Mouse (Mus musculus) gonadal fat pad, adult 2 months (tissue): ENCODE data around the gene Wdfy4. TPM values are rescaled to one million over a fixed set of nuclear protein-coding genes. Genes with fewer than 3 reads are reported as not detected.

Experiments
- DNase-seq: peaks from one replicate; pipeline ENCODE4 v3.0.0-alpha.2; 2012; ENCODE audit warnings: low read depth
- polyA plus RNA-seq: library from polyadenylated mRNA; depleted of rRNA; stranded (reverse); fragments of >200 nt; gene quantifications from 2 replicates; pipeline ENCODE4 v1.2.3, GENCODE M21; 2012

Wdfy4 gene
- polyA plus RNA-seq, 1 experiment, result 4.6 TPM

- DNase-seq, result no peak
Measured at GRCm38 (mm10) chr14:33189849-33190423, 4.6 kb upstream of the Wdfy4 start.

GRCm38 (mm10) chr14:33189230-33189629 is 3.9 kb upstream of the Wdfy4 start:
- no peak for DNase-seq

GRCm38 (mm10) chr14:33187201-33187600 is 1.9 kb upstream of the Wdfy4 start:
- no peak for DNase-seq

GRCm38 (mm10) chr14:33180102-33180501 is 5.2 kb downstream of the Wdfy4 start:
- no peak for DNase-seq

GRCm38 (mm10) chr14:33175059-33175821 is 10.1 kb downstream of the Wdfy4 start:
- no peak for DNase-seq

- no peak for DNase-seq
Measured at GRCm38 (mm10) chr14:33171942-33172341, 13.4 kb downstream of the Wdfy4 start.

- DNase-seq, result no peak
Measured at GRCm38 (mm10) chr14:33168750-33169149, 16.6 kb downstream of the Wdfy4 start.

- DNase-seq, result no peak
Measured at GRCm38 (mm10) chr14:33162238-33162637, 23.1 kb downstream of the Wdfy4 start.

GRCm38 (mm10) chr14:33158268-33158667 is 27.0 kb downstream of the Wdfy4 start:
- no peak for DNase-seq

- DNase-seq, result no peak
Measured at GRCm38 (mm10) chr14:33152941-33153340, 32.4 kb downstream of the Wdfy4 start.

GRCm38 (mm10) chr14:33146287-33146686 is 39.0 kb downstream of the Wdfy4 start:
- DNase-seq, result no peak

GRCm38 (mm10) chr14:33136843-33137242 is 48.5 kb downstream of the Wdfy4 start:
- no peak for DNase-seq

GRCm38 (mm10) chr14:33135170-33135569 is 50.1 kb downstream of the Wdfy4 start:
- no peak for DNase-seq

GRCm38 (mm10) chr14:33131044-33131758 is 54.1 kb downstream of the Wdfy4 start:
- DNase-seq, result no peak

- no peak for DNase-seq
Measured at GRCm38 (mm10) chr14:33116590-33116989, 68.7 kb downstream of the Wdfy4 start.

GRCm38 (mm10) chr14:33104809-33105208 is 80.5 kb downstream of the Wdfy4 start:
- no peak for DNase-seq

GRCm38 (mm10) chr14:33101609-33102008 is 83.7 kb downstream of the Wdfy4 start:
- no peak for DNase-seq

- no peak for DNase-seq
Measured at GRCm38 (mm10) chr14:33099926-33100325, 85.4 kb downstream of the Wdfy4 start.

GRCm38 (mm10) chr14:33099111-33099510 is 86.2 kb downstream of the Wdfy4 start:
- no peak for DNase-seq

GRCm38 (mm10) chr14:33096462-33096861 is 88.8 kb downstream of the Wdfy4 start:
- no peak for DNase-seq

- DNase-seq, result no peak
Measured at GRCm38 (mm10) chr14:33083326-33083725, 102.0 kb downstream of the Wdfy4 start.

GRCm38 (mm10) chr14:33082301-33082700 is 103.0 kb downstream of the Wdfy4 start:
- DNase-seq, result no peak

- DNase-seq, result no peak
Measured at GRCm38 (mm10) chr14:33081370-33081860, 103.9 kb downstream of the Wdfy4 start.
